Comparison of ENCODE assay signal across 28 mouse cellular contexts in the genomic region with DNA sequence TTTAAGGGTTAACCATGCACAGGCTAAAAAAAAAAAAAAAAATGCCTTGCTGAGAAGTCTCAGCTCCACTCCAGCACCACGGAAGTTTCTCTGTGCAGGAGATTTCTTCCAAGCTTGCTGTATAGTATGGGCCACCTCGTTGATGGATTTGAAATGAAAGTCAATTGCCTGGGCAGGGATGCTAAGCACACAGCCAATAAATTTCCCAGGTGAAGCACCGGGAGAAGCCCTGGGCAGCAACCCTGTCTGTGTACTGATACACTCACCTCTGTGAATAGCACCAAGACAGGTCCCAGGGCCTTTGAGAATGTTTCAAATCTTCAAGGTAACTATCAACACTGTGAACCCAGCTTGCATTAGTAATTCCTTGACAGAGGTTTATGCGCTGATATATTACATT. TPM values are rescaled to one million over a fixed set of nuclear protein-coding genes. Genes with fewer than 3 reads are reported as not detected.
"Had no signal": no experiment of that assay in that cellular context is flagged by ENCODE, and none has a peak within 500 bp of the region (broad histone marks: within the 10 kb centered on the region; RNA-seq: fewer than 3 reads in every experiment).

No protein-coding gene starts in this region.

- H3K4me2 ChIP-seq: heart, embryonic 12.5 days; heart, embryonic 15.5 days; hindbrain, embryonic 12.5 days; hindbrain, embryonic 14.5 days; intestine, embryonic 15.5 days; limb, embryonic 12.5 days; liver, embryonic 11.5 days; liver, embryonic 13.5 days; liver, embryonic 15.5 days had no signal

- H3K9me3 ChIP-seq: heart, embryonic 12.5 days; heart, embryonic 15.5 days; hindbrain, embryonic 10.5 days; hindbrain, embryonic 12.5 days; intestine, embryonic 15.5 days; limb, embryonic 10.5 days; limb, embryonic 12.5 days; liver, embryonic 13.5 days; liver, embryonic 15.5 days had no signal

- H3K36me3 ChIP-seq: heart, embryonic 12.5 days; heart, embryonic 15.5 days; hindbrain, embryonic 10.5 days; hindbrain, embryonic 12.5 days; intestine, embryonic 15.5 days; limb, embryonic 10.5 days; limb, embryonic 12.5 days; liver, embryonic 13.5 days; liver, embryonic 15.5 days had no signal

- ATAC-seq: inflammation-experienced regulatory T-cells, adult 6 months; intestine, embryonic 15.5 days; intestine, postnatal 0 days had no signal

- H3K4me3 ChIP-seq: heart, adult 2 months; heart, embryonic 12.5 days; heart, embryonic 15.5 days; hindbrain, embryonic 10.5 days; hindbrain, embryonic 12.5 days; intestine, embryonic 15.5 days; layer of hippocampus, adult 2 months; left cerebral cortex, adult 2 months; limb, embryonic 10.5 days; limb, embryonic 12.5 days; liver, embryonic 13.5 days; liver, embryonic 15.5 days had no signal

- DNase-seq: gastrocnemius, postnatal 10 days; gastrocnemius, postnatal 25 days; heart, adult 2 months; heart, postnatal 4 days; kidney, adult 18-20 months; kidney, adult 8-10 months; kidney, postnatal 10 days; kidney, postnatal 25 days; kidney, postnatal 4 days; liver; liver, embryonic 13.5 days had no signal

- H3K4me1 ChIP-seq: intestine, embryonic 15.5 days; liver, embryonic 13.5 days; liver, embryonic 15.5 days had no signal

- H3K27ac ChIP-seq: heart, adult 2 months; heart, embryonic 15.5 days; hindbrain, embryonic 10.5 days; hindbrain, embryonic 12.5 days; hindbrain, embryonic 14.5 days; intestine, embryonic 15.5 days; layer of hippocampus, adult 2 months; left cerebral cortex, adult 2 months; limb, embryonic 10.5 days; limb, embryonic 12.5 days; liver, embryonic 13.5 days; liver, embryonic 15.5 days had no signal

- H3K9ac ChIP-seq: heart, embryonic 12.5 days; heart, embryonic 15.5 days; hindbrain, embryonic 12.5 days; hindbrain, embryonic 14.5 days; intestine, embryonic 15.5 days; limb, embryonic 12.5 days; liver, embryonic 13.5 days; liver, embryonic 15.5 days had no signal

- H3K27me3 ChIP-seq: heart, embryonic 12.5 days; heart, embryonic 15.5 days; hindbrain, embryonic 12.5 days; intestine, embryonic 15.5 days; limb, embryonic 12.5 days; liver, embryonic 13.5 days; liver, embryonic 15.5 days had no signal

RNA-seq across cellular contexts. Expression of gene 1700086D15Rik, which starts 47.6 kb away (rescaled TPM):
- total RNA-seq: gastrocnemius, postnatal 25 days; granulocyte monocyte progenitor cell, adult 5-6 weeks had no signal
- polyA plus RNA-seq: heart, adult 2 months; hindbrain, embryonic 10.5 days; hindbrain, embryonic 12.5 days; inflammation-experienced regulatory T-cells, adult 6 months; intestine, embryonic 15.5 days; intestine, postnatal 0 days; kidney, embryonic 14.5 days; kidney, embryonic 16.5 days; limb, embryonic 10.5 days; limb, embryonic 12.5 days; liver, embryonic 11.5 days; liver, embryonic 13.5 days; liver, embryonic 15.5 days had no signal

RNA-seq across cellular contexts. Expression of gene Arhgap44, which starts 50.7 kb away (rescaled TPM):
- total RNA-seq: granulocyte monocyte progenitor cell, adult 5-6 weeks had no signal
